Mouse (Mus musculus) kidney, adult 9 months (tissue): ENCODE results near the gene Kif1b.

Experiments used
- DNase-seq: peaks from one replicate; pipeline ENCODE4 v3.0.0; 2022

Gene Kif1b

DNA sequence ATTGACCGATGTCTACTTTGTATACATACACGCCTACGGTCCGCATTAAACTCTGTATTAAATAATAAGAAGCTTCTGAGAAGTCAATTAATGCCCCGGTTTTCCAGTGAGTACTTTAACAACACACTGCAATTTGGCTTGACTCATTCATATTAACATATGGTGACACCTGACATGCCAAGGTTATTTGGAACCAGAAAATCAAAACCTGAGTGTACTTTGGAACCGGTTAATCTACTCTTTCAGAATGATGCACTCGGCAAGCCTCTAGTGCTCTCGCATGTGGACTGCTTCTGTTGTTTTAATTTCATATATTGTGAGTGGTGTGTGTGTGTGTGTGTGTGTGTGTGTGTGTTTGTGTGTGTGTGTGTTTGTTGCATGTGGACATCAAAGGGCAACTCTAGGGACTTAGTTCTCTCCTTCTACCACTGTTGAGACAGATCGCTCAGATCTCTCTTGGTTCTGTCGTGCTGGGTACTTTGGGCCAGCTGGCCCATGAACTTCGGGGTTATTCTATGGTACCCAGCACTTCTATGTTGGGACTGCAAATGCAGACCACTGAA, 6.9 kb upstream of the Kif1b start:
- no peak for DNase-seq

DNA sequence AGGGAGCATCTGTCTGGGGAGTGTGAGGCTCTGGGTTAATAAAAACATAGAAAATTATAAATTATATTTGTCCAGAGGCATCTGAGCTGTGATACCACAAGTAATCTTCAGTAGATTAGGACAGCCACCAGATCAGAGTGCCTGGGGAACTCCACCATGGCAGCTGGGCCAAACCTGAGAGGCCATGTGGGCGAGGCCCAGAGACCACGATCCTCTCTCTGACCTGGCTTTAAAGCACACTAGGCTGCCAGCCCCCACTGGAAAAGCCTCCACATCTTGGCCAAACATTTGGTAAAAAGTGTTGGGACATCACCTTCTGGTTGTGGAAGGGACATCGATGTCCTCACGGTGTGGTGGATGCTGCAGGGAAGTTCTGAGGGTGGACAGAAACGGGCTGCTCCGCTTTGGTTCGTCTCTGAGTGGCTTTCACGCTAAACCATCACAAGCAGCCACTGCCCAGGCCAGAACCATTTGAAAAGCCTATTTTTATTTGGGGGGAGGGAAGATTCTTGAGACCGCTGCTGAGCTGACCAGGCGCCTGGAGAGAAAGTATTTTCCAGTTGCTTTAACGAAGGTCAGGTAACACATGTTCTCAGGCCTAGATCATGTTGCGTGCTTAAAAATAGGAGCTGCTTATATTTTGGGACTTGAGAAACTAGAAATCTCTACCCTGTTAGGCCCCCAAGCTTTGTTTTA, 6.2 kb upstream of the Kif1b start:
- no peak for DNase-seq

- DNase-seq = no peak
Observed at GRCm38 (mm10) chr4:149311996-149312395, 4.5 kb upstream of the Kif1b start.

DNA sequence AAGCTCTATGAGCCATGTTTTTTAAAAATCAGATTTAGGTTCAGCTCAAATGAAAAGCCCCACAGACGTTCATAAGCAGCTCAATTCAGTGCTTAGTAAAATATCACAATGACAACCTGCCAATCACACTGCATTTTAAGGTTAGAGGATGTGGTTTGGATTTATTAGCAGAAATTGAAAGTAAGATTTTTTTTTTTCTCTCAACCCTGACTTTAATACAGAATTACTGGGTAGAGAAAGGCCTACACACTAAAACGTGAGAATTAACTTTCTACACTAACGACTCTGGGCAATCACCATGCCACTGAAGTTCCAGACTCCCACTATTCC, 963 bp upstream of the Kif1b start:
- DNase-seq = no peak

GRCm38 (mm10) chr4:149306712-149307595, 539 bp downstream of the Kif1b start:
- peak; percentile 82 for DNase-seq

GRCm38 (mm10) chr4:149305761-149306711, 1.5 kb downstream of the Kif1b start:
- DNase-seq = no peak

GRCm38 (mm10) chr4:149304466-149304865, 3.0 kb downstream of the Kif1b start:
- DNase-seq = no peak

- no peak for DNase-seq
Observed at GRCm38 (mm10) chr4:149303502-149303901, 4.0 kb downstream of the Kif1b start.

GRCm38 (mm10) chr4:149302751-149303150, 4.7 kb downstream of the Kif1b start:
- DNase-seq = no peak

DNA sequence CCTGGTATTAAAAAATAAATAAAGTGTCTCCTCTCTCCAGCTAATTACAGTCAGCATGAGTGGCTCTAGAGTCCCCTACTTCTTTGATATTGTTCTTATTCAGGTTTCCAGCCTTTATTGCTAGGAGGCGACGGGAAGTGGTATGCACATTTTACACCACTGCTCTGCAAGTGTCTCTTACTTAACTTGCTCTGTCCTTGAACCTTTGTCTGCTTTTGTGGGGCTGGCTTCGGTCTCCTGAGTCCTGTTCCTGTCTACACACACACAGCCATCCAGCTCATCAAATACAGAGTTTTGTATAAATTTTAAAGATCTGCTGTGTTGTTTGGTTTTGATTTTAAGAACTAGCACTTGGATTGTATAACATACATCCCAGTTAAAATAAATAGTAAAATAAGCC, 5.4 kb downstream of the Kif1b start:
- DNase-seq = no peak

- no peak for DNase-seq
Observed at GRCm38 (mm10) chr4:149296501-149296900, 11.0 kb downstream of the Kif1b start.

DNA sequence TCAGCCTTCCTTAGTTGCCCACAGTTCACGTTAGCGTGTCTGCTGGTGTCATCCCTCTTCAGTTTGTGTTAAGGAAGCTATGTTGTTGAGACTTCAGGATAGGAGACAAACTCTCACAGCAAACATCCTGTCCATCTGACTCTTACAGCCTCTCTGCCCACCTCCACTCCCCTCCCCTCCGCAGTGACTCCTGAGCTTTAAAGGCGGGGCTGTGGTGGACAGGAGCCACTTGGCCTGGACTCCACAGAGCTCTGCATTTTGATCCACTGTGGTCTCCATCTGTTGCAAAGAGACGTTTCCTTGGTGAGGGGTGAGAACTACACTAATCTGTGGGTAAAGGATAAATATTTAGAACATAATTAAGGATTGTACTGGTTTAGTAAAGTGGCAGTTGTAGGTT, 14.5 kb downstream of the Kif1b start:
- DNase-seq = no peak

DNA sequence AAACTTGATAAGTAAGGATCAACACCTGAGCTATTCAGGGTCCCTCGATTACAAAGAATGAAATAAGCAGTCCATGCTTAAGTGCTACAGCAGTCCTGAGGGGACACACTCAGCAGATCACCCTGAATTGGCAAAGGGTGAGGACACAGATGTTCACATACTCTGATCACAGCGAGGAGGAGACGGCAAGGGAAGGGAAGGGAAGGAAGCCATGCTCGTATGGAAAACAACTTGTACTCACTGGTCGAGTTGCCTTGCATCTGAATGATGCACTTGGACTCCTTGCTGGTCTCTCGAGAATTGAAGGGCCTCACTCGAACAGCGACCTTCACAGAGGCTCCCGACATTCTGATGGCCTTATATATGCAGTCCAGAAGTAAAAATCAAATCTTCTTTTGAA, 16.4 kb downstream of the Kif1b start:
- no peak for DNase-seq

DNA sequence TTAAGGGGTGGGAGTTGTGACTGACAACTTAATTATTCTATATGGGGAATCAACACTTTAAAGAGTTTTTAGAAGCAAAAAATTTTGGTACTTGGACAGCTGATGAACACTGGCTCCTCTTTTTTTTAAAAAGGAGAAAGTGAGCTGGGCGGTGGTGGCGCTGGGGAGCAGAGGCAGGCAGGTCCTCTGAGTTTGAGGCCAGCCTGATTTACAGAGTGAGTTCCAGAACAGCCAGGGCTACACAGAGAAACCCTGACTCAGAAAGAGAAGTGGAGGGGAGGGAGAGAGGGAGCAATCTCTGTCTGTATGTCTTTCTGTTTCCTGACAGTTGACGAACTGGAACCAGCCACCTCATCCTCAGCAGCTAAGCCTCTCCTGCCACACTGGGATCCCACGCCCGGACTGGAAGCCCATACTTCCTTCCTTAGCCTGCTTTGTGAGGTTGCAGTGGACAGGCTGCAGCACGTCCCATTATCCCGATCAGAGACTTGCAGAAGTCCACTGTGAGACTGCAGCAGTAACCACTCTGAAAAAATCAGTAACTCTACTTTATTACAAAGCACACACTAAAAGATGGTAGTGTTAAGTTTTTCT, 17.2 kb downstream of the Kif1b start:
- no peak for DNase-seq

GRCm38 (mm10) chr4:149286287-149287137, 21.0 kb downstream of the Kif1b start:
- DNase-seq = no peak

GRCm38 (mm10) chr4:149285691-149286090, 21.8 kb downstream of the Kif1b start:
- no peak for DNase-seq

DNA sequence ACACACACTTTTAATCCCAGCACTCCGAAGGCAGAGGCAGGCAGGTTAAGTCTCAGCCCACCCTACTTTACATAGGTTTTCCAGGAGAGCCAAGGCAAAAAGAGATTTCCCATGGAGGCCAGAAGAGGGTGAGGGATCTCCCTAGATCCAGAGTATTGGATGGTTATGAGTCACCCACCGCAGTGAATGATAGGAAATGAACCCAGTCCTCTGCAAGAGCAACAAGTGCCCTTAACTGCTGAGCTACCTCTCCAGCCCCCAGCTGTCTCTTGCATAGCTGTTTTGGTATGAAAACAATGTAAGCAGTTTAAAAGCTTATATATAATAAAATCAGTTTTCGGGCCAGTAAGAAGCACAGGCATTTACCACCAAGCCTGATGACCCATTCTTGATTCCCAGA, 24.5 kb downstream of the Kif1b start:
- DNase-seq = no peak

GRCm38 (mm10) chr4:149282025-149282738, 25.3 kb downstream of the Kif1b start:
- no peak for DNase-seq

DNA sequence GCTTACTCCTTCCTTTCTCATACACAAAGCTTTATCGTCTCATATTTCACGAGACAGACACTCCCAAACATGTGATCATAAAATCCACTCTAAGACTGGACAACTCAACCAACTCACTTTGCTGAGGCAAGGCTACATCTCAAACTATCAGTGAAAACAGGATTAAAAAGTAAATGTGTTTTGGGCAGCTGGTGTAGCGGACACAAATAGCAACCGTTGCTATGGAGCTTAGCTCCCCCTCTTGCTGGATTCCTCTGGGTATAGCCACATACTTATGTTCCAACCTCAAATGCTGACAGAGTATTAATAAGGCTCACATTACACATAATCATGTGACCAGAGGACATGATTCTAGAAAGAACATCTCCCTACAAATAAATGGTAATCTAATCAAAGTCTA, 29.9 kb downstream of the Kif1b start:
- no peak for DNase-seq

- DNase-seq = no peak
Observed at GRCm38 (mm10) chr4:149273128-149273527, 34.4 kb downstream of the Kif1b start.

DNA sequence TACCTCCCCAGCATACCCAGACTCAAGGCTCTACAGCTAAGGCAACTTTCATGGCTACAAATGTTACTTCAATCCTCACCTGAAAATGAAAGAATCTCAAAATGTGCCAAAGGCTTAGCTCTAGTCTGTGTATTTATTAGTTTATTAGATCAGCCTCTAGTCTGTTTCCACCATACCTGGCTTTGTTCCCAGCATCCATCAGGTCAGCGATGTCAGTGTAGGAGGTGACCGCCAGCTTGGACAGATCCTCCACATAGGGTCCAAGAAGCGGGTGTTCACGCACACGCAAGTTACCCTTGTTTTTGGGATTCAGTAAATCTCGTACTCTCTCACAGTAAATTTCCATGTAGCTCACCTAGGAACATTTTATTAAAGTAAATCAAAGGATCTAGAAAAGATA, 37.0 kb downstream of the Kif1b start:
- DNase-seq = no peak
